Mouse (Mus musculus): Measurements from ENCODE around the gene Myh6.

Gene Myh6

DNA sequence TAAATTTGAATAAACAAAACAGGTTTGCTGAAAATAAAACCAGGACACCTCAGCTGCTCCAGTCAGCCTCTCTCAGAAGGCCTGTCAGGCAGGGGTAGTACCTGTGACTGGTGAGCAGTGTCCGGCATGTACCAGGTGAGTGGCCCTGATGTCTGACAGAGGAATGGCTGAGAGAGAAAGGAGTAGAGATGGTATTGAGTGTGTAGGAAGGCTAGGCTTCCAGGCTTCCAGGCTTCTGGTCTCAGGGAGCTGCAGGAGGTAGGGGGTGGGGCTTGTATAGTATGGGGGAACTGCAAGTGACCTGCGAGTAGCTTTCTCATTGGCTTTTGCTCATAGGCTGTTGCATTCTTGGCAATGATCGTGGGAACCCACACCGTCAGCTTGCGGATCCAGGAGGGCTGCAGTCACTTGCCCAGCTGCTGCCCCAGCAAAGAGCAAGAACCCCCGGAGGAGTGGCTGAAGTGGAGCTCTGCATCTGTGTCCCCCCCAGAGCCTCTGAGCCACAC is 34.0 kb downstream of the Myh6 start, which contains the start of gene Il25:
Gene Il25, plus strand, starts transcription at position 51 of the 506 bp plus-strand sequence.
- DNase-seq (ENCODE audit: low read depth): no peak

DNA sequence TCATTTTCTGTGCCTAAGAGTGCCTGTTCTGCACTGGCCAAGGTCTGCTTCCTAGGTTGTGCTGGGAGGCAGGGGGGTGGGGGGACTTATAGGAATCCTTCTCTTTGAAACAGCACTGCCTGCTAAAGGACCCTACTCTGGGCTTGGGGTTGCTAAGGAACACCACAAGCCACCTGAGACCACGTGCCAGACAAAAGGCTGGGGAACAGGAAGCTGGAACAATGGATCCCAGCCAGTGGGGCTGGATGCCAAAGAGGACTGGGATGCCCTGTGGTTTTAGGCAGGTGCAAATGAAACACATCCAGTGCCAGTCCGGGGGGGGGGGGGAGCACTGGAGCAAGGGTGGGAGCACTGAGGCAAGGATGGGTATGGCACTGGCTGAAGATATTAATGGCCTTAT is 36.3 kb downstream of the Myh6 start:
- no peak for DNase-seq (ENCODE audit: low read depth)

DNA sequence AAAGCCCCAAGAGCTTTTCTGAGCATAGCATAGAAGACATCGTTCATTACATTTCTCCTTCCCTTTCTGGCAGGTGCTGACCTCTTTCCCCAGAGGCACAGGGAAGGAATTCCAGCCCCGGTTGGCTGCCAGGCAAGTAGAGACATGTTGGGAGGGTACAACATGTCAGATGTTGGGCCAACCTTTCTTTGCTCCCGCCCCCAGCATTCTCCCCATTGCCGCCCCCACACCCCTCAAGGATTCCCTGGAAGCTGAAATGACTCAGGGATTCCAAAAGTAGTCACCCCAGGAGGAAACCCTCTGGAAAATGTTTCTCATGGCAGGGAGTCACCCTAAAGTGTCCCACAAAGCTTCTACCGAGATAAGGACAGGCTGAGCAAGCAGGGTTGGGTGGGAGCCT is 36.9 kb downstream of the Myh6 start:
- no peak for DNase-seq (ENCODE audit: low read depth)

DNA sequence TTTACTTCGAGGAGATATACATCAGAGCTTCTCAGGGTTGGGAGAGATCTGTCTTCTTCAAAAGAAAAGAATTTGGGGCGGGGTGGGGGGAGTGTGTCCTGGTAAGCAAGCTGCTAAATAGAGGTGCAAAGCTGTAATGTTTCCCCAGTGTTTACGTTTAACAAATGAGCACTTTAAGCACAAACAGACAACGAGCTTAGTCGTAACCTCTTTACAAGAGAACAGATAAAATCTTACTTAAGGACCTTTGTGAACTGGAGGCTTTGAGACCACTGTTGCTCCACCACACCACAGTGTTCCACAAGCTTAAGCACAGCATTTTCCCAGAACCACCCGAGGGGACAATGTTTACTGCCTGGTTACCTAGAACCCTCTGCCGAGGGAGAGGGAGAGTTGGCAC is 39.4 kb downstream of the Myh6 start:
- DNase-seq (ENCODE audit: low read depth): no peak

DNA sequence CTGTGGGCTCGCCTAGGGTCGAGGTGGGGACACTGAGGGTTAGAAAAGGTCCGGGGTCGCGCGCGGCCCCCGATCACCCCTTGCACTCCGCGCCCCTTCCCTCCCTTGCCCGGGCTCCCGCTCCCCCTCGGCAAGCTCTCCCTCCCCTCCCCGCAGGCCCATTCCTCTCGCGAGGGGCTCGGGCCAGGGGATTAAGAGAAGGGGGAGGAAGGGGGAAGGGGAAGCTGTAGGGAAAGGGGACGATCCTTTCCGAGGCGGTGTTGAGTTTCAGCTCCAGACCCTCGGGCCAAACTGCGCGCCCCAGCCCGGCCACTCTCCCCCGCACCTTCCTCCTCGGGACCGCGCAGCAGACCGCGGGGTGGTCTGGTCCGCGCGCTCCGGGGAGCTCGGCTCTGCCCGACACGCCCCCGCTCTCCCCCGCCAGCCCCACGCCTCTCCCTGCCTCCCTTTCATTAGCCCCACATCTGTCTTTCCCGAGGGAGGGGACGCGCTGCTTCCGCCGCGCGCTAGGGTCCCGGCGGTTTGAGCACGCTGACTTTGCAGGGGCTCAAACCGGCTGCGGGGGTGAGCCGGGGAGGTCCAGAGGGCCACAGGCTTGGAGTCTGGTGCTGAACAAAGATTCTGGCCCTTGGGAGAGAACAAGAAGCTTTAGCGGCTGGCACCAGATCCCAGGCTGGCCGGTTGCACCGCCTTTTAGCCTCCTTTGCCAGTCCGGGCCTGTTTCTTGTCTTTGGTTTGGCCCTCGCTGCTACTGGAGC is 40.1 kb downstream of the Myh6 start:
- no peak for DNase-seq (ENCODE audit: low read depth)

DNA sequence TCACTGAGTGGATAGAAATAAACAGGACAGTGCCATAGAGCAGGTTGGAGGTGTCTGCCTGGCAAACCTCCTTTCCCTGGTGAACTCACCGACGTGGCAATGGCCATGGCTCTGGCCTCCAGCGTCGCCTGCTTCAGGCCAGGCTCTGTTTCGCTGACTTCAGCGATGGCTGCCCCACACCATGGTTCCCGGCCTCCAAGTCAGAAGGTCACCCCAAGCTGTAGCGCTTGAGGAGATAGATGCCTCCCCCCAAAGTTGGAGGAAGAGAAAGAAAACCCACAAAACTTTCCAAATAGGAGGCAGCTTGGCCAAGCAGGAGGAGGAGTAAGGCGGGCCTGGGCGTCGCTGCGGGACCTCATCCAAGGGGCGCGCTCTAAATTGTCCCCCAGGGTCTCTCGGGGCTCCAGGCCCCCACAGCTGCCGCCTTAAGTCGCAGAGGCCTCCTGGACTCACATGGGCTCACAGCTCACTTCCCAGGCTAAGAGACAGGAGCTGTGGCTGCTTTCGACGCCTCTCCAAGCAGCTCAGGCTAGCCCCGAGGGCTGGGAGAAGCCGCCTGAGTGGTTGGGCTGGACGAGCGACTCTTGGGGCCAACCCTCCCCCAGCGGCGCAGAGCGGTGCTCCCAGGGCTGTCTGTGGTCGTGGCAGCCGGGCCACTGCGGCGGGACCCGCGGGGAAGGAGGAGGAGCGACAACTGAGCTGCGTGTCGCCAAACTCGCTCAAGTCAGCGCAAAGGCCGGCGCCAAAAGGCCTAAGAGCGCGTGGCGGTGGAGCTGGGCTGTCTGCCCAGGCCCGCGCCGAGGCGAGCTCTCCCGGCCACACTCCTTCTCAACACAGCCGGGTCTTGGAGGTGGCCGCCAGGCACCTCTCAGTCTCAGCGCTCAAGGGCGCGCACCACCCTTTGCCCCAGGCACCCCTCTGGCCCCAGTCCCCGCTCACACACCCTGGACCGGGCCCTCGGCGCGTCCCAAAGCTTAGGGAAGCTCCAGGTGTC is 41.1 kb downstream of the Myh6 start, which contains the start of gene Efs:
Gene Efs, minus strand, starts transcription at position 778 of the 994 bp plus-strand sequence.
- DNase-seq (ENCODE audit: low read depth): no peak

DNA sequence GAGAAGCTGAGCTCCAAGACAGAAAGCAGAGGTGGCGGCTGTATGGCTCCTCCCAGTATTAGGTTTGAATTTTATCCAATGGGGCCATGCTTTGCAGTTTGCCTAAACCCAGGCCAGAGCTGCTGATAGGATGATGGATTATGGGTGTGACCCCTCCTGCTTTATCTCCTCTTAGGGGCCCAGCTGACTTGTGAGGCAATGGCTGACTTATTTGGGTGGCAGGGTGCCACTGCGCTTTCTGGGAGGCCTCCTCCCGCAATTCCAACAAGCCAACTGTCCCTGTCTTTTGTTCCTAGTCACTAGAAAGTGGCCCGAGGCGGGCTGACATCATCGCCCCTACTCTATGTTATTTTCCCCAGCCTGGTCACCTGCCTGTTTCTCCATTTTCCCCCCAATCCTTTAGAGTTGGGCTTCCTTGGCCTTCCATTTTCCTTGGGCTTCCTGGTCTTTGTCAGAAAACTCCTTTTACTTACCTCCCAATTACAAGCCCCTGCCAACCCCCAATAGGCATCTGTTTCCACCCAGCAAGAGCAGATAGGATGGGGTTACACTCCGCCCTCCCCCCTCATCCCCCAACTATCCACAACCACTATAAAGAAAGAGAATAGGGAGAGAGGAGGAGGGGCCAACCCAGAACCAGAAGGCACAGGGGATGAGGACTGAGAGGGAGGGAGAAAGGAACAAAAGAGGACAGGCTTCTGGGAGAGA is 41.9 kb downstream of the Myh6 start:
- no peak for DNase-seq (ENCODE audit: low read depth)

DNA sequence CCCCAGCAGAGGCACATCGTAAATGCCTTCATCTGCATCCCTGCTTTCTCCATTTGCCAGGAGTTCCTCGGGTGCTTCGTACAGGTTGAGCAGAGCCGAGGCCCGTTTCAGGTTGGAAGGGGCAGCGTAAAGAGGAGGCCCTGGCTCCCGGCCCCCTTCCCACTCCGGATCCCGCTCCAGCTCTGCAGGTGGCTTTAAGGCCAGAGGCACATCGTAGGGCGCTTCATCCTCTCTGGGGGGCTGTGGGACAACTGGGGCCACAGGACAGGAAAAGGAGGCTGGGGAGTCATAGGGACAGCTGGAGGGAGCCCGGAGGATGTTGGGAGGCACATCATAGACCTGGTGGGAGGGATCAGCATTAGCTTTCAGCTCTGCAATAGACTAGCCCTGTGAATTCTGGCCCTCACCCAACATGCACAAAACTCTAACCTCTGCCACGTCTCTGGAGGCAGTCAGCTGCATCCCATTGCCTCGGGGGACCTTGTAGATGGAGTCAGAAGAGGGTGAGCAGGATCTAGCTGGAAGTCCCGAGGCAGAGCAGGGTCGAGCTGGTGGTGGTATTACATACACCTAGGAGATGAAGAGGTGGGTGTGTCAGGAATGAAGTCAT is 46.5 kb downstream of the Myh6 start:
- DNase-seq (ENCODE audit: low read depth): no peak

DNA sequence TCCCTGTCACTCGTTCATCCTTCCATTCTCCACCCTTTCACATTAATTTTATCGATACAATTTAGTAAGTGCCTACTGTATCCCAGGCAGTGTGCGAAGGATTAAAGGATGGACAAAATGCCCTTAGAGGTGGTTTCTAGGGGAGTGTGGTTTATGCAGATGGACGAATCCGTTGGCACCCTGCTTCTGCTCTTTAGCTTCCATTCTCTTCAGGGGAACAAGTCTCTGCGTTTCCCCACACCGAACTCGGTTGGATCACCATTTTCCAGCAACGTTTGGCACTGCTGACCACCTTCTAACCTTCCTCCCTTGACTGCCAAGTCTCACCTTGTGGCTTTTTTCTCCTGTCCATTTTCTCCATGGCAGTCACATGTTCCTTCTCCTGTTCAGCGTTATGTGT is 53.4 kb downstream of the Myh6 start:
- no peak for DNase-seq (ENCODE audit: low read depth)

DNA sequence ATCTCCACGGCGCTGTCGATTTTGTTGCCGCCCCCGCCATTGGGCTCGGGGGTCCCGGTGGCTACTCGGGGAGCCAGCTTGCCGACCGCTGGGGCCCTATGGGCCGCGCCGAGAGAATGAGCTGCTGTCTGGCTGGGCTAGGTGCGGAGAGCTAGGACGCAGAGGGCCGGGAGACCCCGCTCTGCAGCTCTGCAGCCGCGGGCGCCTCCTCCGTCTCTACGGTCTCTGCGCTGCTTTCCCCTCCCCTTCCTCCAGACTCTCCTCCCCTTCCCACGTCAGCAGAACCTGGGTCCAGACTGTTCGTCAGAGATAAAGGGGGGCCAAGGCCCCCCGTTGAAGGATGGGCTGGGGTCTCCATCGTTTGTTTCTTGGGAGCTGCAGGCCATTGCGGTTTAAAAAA is 53.8 kb downstream of the Myh6 start, which contains the start of gene Slc22a17:
Gene Slc22a17, minus strand, starts transcription at position 247 of the 400 bp plus-strand sequence.
- DNase-seq (ENCODE audit: low read depth): peak; percentile 55

DNA sequence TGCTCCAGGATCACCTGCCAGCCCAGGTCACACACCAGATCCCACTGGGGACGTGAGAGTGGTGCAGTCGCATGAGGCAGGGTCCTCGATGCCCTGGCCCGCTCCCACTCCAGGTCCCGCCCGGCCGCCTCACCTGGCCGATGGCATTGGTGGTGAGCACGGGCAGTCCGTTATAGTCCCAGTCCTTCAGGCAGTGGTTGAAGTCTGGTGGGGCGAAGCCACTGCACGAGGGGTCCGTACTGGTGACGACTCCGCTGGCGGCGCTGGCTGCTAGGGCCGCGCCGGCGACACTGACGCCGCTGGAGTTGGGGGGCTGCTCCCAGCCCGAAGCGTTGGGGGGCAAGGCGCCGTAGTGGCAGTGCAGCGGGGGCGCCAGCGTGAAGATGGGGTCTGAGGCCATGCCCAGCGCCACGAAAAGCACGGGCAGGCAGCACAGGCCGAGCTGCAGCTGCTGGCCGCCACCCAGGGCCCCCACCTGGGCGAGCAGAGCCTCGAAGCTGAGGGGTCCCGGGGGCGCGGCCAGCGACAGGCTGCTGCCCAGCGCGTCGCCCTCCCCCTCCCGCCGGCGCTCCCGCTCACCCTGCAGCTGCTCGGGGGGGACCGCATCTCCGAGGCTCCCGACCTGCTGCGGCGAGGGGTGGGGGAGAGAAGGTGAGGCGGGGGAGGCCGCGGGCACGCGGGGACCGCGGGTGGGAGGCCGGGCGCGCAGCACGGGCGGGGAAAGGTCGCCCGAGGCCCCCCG is 54.4 kb downstream of the Myh6 start:
- DNase-seq (ENCODE audit: low read depth): no peak

DNA sequence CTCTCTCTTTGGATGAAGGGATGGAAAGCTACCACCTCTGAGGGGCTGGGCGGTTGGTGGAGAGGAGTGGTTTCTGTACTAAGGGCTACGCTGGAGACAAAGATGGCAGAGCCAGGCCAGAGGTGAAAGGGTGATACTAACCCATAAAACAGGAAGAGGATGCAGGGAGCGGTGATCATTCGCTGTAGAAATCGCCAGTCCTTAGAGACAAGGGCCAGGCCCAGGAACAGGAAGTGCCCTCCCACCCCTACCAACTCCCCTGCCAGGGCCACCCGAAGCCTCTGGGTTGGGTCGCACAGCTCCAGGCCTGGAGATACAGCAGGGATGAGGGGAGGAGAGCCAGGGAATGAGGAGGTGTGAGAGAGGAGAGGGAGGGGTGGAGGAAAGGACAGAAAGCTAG is 58.0 kb downstream of the Myh6 start:
- DNase-seq (ENCODE audit: low read depth): no peak

DNA sequence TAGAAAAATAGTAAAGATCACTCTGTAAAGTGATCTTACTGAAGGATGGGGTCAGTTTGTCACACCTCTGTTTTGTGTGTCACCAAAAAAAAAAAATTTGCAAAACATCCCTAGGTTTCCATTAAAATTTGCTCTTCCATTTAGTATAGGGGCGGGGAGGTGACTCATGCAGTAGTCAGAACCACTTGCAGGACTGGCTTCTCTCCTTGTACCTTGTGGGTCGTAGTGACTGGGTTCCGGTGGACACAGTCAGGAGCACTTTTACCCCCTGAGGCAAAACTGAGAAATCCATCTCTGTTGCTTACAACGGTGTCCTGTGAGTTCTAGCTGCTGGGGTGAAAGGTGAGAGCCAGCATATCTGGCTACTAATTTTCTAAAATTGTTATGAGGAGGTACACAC is 63.1 kb downstream of the Myh6 start:
- DNase-seq (ENCODE audit: low read depth): no peak

DNA sequence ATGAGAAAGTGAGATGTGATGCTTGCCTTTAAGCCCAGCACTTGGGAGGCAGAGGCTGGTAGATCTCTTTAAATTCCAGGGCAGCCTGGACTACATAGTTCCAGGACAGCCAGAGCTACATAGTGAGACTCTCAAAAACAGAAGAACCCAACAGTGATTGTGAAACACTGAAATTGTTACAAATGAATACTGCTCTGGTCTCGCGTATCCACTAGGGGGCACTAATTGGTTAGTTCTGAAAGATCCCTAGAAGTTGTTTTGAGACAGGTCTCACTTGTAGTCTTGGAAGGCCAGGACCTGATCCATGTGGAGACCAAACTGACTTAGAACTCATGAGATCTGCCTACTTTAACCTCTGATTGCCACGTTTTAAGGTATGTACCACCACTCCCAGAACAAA is 66.3 kb downstream of the Myh6 start:
- DNase-seq (ENCODE audit: low read depth): peak; percentile 83

DNA sequence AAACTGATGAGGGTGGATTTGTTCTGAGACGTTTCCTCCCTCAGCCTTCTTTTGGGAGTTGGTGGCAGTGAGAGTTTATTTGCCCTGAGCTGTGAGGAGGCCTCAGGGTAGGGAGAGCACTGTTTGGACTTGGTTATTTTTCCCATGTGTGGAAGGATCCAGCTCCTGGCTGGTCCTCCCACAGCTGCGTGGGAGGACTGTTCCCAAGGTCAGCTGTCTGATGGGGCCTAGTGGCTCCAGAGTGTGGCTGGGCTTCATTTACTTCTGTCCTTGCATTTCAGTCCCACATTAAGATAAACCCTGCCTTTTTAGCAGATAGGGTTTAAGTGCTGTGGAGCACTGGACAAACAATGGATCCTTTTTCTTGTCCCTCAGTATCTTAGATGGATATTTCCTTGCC is 69.3 kb downstream of the Myh6 start:
- no peak for DNase-seq (ENCODE audit: low read depth)

DNA sequence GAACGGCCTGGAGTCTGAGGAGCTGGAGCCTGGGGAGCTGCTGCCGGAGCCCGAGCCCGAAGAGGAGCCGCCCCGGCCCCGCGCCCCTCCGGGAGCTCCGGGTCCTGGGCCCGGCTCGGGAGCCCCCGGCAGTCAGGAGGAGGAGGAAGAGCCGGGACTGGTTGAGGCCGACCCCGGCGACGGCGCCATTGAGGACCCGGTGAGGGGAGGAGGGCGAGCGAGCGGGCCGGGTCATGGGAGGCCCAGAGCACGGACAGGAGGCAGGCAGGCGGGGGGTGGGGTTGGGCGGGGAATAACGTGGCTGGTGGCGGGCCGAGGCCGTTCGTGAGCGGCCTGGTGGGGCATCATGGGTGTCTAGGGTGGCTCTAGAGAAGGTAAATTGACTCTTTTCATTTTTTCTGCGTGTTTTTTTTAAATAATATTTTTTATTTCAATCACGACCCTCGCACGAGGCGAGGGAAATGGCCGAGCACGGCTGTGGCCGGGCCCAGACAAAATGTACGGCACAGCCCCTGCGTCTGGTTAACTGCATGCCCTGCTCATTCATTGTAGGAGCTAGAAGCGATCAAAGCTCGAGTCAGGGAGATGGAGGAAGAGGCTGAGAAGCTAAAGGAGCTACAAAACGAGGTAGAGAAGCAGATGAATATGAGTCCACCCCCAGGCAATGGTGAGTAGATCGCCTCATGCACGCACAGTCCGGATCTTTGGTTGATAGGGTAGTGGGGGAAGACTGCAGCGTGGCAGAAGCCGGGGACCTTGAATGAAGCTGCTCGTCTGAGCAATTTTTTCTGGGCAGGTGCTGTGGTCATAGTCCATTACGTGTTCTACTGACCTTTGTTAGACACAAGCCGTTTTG is 72.2 kb downstream of the Myh6 start:
- peak; percentile 43 for DNase-seq (ENCODE audit: low read depth)

DNA sequence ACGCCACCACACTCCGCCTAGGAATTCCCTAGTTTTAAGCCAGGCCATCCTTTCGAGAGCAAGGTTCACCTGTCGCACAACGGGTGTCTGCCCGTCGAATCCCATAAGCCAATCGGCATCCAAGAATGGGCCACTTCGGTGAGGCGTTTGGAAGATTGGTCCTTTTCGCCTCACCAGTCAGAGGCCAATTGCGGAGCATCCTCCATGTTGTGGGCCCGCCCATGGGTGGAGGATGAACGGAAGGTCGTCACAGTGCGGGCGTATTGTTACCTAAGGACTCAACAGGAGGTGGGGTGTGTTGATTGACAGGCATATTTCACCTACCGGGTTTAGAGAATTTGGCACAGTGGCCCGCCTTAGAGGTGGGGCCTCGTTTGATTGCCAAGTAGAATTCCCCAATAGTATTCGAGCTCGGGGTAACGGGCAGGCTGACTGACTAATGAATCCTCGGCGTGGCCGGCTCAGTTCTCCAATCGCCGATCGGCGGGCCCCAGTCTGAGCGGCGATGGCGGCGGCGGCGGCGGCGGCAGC is 73.0 kb downstream of the Myh6 start:
- peak; percentile 99 for DNase-seq (ENCODE audit: low read depth)

DNA sequence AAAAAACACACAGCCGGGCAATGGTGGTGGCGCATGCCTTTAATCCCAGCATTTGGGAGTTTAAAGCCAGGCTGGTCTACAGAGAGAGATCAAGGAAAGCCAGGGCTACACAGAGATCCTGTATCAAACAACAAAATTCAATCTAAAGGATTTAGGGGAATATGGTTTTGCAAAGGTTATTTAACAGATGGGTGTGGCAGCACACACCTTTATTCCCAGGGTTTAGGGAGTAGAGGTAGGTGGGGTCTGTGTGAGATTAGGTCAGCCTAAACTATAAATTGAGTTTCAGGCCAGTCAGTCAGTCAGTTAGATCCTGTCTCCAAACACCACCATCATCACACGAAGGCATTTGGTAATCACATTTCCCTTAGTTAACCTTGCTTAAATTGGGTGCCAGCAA is 74.5 kb downstream of the Myh6 start, which contains the start of gene Pabpn1:
Gene Pabpn1, plus strand, starts transcription at position 301 of the 400 bp plus-strand sequence.
- DNase-seq (ENCODE audit: low read depth): no peak

Measured in naive thymus-derived CD4-positive, alpha-beta T cell, adult 2 months (primary cell).